Mouse (Mus musculus): ENCODE results near the gene Tmem108.

The Tmem108 gene

GRCm38 (mm10) chr9:103557085-103557484 is 204.6 kb downstream of the Tmem108 start:
- no peak for DNase-seq (ENCODE audit: low read depth in 1 of 2, low spot score in 2 of 2)

- DNase-seq (ENCODE audit: low read depth in 1 of 2, low spot score in 2 of 2): no peak
Observed at GRCm38 (mm10) chr9:103555334-103555733, 206.3 kb downstream of the Tmem108 start.

- no peak for DNase-seq (ENCODE audit: low read depth in 1 of 2, low spot score in 2 of 2)
Observed at GRCm38 (mm10) chr9:103550661-103551248, 210.9 kb downstream of the Tmem108 start.

- DNase-seq (ENCODE audit: low read depth in 1 of 2, low spot score in 2 of 2): no peak
Observed at GRCm38 (mm10) chr9:103549178-103549577, 212.5 kb downstream of the Tmem108 start.

- DNase-seq (ENCODE audit: low read depth in 1 of 2, low spot score in 2 of 2): no peak
Observed at GRCm38 (mm10) chr9:103548606-103549005, 213.0 kb downstream of the Tmem108 start.

GRCm38 (mm10) chr9:103546695-103547645 is 214.7 kb downstream of the Tmem108 start:
- no peak for DNase-seq (ENCODE audit: low read depth in 1 of 2, low spot score in 2 of 2)

GRCm38 (mm10) chr9:103545729-103546128 is 215.9 kb downstream of the Tmem108 start:
- DNase-seq (ENCODE audit: low read depth in 1 of 2, low spot score in 2 of 2): no peak

GRCm38 (mm10) chr9:103545271-103545670 is 216.4 kb downstream of the Tmem108 start:
- DNase-seq (ENCODE audit: low read depth in 1 of 2, low spot score in 2 of 2): no peak

- DNase-seq (ENCODE audit: low read depth in 1 of 2, low spot score in 2 of 2): no peak
Observed at GRCm38 (mm10) chr9:103544599-103544998, 217.0 kb downstream of the Tmem108 start.

- DNase-seq (ENCODE audit: low read depth in 1 of 2, low spot score in 2 of 2): no peak
Observed at GRCm38 (mm10) chr9:103540518-103540917, 221.1 kb downstream of the Tmem108 start.

GRCm38 (mm10) chr9:103538047-103538816 is 223.4 kb downstream of the Tmem108 start:
- DNase-seq (ENCODE audit: low read depth in 1 of 2, low spot score in 2 of 2): no peak

GRCm38 (mm10) chr9:103536059-103536634 is 225.5 kb downstream of the Tmem108 start:
- no peak for DNase-seq (ENCODE audit: low read depth in 1 of 2, low spot score in 2 of 2)

- DNase-seq (ENCODE audit: low read depth in 1 of 2, low spot score in 2 of 2): no peak
Observed at GRCm38 (mm10) chr9:103525041-103525537, 236.5 kb downstream of the Tmem108 start.

- DNase-seq (ENCODE audit: low read depth in 1 of 2, low spot score in 2 of 2): no peak
Observed at GRCm38 (mm10) chr9:103524600-103524999, 237.0 kb downstream of the Tmem108 start.

GRCm38 (mm10) chr9:103523742-103524403 is 237.8 kb downstream of the Tmem108 start:
- no peak for DNase-seq (ENCODE audit: low read depth in 1 of 2, low spot score in 2 of 2)

- no peak for DNase-seq (ENCODE audit: low read depth in 1 of 2, low spot score in 2 of 2)
Observed at GRCm38 (mm10) chr9:103523008-103523407, 238.6 kb downstream of the Tmem108 start.

GRCm38 (mm10) chr9:103513884-103514283 is 247.8 kb downstream of the Tmem108 start:
- DNase-seq (ENCODE audit: low read depth in 1 of 2, low spot score in 2 of 2): no peak

- no peak for DNase-seq (ENCODE audit: low read depth in 1 of 2, low spot score in 2 of 2)
Observed at GRCm38 (mm10) chr9:103512257-103512656, 249.4 kb downstream of the Tmem108 start.

- DNase-seq (ENCODE audit: low read depth in 1 of 2, low spot score in 2 of 2): no peak
Observed at GRCm38 (mm10) chr9:103506968-103507584, 254.6 kb downstream of the Tmem108 start.

- no peak for DNase-seq (ENCODE audit: low read depth in 1 of 2, low spot score in 2 of 2)
Observed at GRCm38 (mm10) chr9:103505067-103505466, 256.6 kb downstream of the Tmem108 start.
